Mouse (Mus musculus) 3134 (cell line): Measurements from ENCODE around the gene Gm3336.

ENCODE experiments used
- DNase-seq: peaks from one replicate; pipeline ENCODE4 v3.0.0-alpha.2; 2011; ENCODE audit warnings: low spot score; ENCODE audit not compliant: insufficient read length; ENCODE audit errors: extremely low read depth

Gm3336 gene

DNA sequence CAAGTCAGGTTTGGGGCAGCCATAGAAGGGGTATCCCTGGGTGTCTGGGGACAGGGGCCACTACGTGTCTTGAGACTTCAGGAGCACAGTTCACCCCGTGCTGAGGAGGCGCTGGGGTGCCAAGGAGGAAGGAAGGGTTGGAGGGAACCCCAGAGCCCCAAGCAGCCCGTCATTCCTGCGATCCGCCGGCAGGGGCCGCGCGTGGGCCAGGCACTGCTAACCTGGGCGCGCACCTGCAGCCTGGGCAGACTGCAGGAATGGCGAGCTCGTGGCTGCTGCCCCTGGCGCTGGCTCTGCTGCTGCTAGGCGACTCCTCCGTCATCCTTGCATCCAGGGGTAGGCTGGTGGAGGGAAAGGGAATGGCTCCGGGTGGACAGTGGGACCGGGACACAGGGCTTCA is at the start of gene Gm3336:
Gm3336 (plus strand) TSS at position 247 of the 400 bp plus-strand sequence.
- peak; percentile 54 for DNase-seq

DNA sequence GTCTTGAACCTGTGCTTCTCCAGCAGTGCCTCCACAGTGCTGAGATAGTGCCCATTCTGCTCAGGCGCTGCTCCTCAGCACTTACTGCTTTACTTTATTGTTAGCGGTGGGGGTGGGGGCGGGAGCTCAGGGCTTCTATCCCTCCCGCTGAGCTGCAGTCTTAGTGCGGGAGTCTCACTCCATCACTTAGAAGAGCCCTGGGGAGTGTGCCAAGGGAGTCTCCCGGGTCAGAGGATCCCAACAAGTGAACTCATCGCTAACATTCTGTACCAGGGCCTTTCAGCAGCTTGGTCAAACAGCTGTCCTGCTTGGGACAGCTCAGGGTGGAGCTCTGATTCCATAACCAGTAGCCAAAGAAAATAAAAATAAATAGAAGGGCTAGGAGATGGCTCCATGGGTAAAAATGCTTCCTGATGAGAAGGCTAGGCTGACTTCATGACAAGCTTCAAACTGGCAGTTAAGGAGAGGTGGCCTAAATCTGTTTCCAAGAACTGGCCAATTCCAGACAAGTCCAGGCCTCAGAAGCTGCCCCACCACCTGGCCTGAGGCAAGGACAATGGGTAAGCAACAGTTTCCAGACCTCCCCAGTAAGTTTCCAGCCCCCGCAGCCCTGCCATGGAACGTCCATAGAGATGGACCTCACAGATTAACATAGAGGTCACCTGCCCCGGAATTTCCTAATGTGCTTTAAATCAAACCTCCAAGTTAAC is 46.6 kb upstream of the Gm3336 start:
- DNase-seq = peak; percentile 65

DNA sequence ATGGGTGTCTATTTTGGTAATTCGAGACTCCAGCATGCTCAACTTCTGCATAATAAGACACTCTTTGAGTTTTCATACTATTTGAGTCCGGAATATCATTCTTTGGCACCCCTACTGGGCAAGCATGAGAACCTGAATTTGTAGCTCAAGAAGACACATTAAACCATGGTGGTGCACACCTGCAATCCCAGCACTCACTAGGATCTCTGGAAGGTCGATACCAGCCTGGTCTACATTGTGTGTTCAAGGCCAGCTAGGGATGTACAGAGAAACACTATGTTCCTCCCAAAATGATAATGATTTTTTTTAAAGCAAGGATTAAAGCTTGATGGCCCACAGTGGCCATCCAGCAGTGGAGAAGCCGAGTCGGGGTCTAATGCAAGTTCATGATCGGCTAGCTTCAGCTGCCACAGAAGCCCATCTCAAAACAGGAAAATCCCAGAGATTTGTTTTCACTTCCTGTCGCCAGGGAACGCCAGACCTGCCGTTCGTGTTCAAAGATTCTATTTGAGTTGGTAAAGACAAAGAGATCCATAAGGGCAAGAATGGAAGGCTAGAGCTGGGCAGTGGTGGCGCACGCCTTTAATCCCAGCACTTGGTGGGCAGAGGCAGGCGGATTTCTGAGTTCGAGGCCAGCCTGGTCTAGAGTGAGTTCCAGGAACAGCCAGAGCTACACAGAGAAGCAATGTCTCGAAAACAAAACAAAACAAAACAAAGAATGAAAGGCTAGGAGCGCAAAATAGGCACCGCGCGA is 45.8 kb upstream of the Gm3336 start:
- DNase-seq = no peak

DNA sequence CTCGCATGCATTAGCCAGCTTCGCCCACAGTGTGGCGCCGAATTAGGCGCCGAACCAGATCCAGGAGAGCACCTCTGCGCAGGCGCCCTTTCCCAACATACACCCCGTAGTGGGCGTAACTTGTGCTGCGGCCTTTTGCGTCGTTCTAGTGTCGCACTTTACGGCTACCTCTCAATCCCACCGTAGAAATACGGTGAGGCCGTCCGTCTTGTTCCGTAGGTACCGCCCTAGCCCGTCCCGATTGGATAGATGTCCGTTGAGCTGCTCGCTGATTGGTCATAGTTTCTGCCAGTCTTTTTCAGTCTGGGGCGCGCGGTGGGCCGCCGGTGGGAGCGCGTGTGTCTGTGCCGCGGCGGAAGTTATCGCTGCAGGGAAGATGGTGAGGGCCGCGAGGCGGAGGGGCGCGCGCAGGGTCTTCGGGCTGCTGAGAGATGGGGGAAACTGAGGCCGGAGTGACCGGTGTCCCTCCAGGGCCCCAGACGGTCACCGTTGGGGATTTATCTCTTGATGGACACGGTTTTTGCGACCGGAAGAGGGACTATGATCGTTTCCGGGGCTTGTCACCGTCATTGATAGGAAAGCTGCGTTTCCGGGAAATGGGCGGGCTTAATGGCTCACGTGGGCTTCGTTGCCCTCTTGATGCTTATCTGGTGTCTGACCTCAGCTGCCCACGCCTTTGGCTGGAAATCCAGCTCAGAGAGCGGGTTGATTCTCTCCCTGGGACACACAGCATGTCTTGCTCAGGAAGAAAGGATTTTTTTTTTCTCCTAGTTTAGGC is 45.1 kb upstream of the Gm3336 start, which contains the start of gene Lsm4:
Lsm4 (plus strand) TSS at position 170 of the 778 bp plus-strand sequence.
- peak; percentile 95 for DNase-seq

DNA sequence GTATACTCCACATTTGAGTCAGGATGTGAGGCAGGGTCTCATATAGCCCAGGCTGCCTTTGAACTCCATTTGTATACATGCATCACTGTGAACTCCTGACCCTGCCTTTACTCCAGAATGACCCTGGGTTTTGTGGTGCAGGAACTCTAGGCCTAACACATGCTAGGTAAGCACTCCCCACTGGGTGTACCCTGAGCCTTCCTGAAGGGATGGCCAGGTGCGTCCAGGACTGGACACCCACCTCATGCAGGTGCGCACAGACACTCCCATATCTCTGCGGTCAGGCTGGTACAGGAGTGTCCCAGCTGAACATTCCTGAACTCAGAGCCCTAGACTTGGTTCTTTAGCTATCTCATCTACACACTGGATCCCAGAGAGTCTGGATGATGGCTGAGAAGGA is 44.2 kb upstream of the Gm3336 start:
- DNase-seq = no peak

DNA sequence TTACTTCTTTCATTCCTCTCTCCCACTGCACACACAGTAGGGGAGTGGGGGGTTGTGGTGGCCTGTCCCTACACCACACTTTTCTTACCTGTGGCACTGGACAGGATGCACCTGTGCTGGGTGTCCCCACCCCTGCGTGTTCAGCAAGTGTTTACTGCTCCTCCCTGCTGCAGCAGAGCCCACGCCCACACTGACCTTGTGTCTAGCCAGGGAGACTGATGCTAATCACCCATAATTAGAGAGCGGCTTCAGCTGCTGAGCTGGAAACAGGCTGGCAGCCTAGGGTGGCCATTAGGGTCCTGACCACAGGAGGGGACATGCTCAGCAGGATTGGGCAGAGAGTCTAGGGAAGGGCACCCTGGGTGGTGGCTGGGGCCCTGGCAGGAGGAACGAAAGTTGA is 43.6 kb upstream of the Gm3336 start:
- no peak for DNase-seq

DNA sequence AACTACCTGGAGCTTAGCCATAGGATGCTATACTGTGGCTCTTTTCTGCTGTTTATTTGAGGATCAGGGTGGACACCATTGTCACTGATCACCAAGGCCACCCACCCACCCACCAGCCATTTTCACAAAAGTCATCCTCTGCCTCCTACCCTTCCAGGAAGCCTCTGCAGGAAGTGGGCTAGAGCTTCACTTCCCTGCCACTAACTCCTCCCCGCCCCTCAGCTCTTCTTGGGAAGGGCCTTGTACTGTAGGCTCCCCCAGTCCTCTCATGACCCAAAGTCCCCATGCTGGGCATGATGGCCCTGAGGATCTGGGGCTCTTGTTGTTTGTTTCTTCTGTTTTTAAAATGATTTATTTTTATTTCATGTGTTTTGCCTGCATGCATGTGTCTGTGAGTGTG is 43.0 kb upstream of the Gm3336 start:
- no peak for DNase-seq

DNA sequence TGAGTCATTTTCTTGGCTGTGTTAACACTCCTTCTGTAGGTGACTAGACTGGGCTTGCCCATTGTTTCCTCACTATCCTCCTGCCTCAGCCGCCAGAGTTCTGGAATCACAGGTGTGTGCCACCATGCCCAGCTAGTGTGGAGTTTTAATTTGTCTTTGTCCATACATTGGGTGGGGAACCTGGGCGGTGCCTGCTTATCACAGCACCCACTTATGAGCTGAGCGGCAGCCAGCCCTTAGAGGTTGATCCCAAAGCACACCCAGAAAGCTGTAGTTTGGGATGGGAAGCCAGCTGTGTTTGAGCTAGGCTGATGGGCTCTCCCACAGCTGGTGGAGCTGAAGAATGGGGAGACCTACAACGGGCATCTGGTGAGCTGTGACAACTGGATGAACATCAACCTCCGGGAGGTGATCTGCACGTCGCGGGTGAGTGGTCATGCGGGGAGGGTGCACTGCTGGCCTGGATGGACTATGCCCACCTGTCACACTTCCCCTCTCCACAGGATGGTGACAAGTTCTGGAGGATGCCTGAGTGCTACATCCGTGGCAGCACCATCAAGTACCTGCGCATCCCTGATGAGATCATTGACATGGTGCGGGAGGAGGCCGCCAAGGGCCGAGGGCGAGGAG is 40.8 kb upstream of the Gm3336 start:
- no peak for DNase-seq

DNA sequence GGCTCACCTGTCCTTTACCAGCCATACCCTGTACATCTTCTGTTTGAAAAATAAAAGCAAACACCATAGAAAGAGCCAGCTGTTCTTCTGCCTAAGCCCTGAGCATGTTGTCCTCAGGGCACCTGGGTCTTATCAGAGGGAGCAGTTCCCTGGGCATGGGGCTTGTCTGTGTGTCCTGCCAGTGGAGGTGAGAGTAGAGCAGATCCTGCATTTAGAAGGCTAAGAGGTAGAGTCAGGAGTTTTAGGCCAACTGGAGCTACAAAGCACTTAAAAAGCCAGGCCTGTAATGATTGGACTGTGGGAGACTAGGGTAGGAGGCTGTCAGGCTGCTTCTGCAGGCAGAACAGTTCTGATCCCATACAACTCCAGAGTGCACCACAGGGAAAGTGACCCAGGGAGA is 39.7 kb upstream of the Gm3336 start:
- DNase-seq = no peak

DNA sequence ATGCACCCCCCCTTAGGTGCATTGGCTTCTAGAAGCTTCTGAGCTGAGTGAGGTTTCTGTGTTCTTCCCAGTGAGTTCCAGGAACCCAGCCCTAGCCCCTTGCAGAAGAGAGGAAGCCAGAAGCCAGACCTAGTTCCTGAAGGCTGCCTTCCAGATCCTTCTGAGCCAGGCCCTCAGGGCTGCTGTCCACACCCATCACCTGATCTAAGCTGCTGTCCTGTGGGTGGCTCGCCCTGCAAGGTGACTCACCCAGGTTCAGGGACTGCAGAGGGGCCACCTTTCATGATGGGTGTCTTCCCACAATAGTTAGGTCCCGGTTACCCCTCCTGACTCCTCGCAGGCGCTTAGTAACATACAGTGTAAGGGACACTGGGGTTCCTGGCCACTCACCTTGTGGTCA is 38.9 kb upstream of the Gm3336 start:
- DNase-seq = peak; percentile 42

DNA sequence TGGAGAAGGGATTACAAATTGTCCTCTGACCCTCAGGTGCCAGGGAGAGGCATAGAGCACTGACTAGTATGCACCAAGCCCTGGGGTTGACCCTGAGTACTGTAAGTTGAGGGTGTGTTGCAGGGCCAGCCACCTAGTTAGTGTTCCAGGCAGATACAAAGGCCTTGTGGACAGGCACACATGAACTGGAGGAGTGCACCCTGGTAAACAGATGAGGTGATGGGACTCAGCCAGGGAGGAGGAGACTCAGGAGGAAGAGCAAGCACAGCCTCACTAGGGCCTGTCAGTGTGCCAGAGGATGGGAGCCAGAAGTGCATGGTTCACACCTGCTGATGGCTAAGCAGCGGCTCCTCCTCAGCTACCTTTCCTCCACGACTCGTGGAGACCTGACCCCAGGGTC is 38.3 kb upstream of the Gm3336 start:
- no peak for DNase-seq

DNA sequence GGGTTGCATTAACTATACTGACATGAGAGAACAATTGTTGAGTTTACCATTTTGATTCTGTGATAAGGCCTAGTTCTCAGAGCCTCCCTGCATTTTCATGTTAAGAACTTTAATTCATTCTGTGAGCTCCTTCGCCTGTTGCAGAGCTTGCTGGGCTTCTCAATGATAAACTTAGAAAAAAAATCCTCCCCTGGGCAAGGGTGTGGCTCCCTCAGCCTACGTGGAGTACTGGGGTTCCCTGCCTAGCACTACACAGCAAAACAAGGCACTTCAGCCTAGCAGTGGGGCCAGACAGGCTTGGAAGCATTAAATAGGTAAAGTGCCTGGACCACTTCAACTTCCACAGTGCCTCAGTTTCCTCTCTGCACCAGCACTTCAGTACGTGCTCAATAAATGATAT is 36.9 kb upstream of the Gm3336 start:
- DNase-seq = no peak

DNA sequence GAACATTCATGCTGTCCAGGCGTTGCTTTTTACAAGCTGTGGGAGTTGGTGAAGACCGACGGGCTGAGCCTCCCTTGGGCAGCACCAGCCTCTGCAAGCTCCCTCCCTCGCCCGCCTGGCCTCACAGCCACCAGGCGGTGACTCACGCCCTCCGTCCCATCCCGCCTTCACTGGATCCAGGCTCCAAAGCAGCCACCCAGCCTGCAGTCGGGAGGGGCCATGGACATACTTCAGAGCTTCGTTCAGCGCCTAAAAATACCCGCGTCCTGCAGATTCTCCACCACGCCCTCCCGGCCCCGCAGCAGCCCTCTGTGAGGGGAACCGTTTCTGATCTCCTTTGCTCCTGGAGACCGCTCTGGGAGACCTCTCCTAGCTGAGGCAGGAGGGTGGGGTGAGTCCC is 36.1 kb upstream of the Gm3336 start:
- peak; percentile 92 for DNase-seq

DNA sequence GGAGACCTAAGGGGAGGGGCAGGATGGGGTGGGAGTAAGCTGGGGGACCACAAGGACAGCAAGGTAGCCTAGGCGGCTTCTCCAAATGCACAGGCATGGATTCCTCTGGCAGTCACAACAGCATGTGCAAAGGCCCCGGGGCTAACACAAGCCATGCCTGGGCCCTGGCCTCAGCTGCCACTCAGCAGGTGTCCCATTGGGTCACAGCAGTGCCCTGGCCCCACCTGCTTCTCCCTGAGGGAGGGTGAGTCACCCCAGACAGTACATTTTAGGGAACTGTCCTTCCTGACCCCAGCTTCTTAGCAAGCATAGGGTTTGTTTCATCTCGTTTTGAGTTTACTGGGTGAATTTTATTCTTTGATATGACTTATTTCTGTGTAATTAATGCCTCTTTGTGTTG is 35.7 kb upstream of the Gm3336 start:
- no peak for DNase-seq

DNA sequence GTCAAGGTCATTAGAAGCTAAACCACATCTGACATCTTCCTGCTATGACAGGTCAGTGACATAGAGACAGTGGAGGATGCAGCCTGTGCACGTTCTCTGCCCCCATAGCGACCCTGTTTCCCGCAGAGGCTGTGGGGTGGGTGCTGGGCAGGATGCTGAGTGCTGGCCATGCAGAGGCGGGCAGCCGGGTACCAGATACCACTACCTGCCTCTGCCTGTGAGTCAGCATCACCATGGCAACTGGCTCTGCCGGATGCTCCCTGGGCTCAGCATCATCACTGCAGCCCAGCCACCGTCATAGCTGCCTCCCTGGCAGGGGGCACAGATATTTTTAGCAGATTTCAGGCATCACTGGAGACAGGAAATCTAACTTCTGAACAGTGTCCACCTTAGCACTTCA is 34.1 kb upstream of the Gm3336 start:
- DNase-seq = no peak

DNA sequence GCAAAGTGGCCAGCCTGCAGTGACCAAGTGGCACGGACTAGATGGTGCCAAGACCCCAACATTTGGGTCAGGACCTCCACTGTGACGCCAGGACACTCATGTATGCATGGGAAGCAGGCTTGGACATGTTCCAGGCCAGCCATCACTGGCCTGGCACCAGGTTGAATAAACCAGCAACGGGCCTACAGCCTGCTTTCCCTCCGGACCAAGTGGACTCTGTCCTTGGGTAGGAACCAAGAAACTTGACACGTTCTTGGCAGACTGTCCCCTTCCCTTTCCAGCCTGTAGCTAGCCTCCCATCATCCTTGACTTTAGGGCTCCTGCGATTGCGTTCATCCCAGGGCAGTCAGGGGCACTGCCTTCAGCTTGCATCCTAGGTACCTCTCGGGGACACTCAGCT is 30.8 kb upstream of the Gm3336 start:
- peak; percentile 82 for DNase-seq

DNA sequence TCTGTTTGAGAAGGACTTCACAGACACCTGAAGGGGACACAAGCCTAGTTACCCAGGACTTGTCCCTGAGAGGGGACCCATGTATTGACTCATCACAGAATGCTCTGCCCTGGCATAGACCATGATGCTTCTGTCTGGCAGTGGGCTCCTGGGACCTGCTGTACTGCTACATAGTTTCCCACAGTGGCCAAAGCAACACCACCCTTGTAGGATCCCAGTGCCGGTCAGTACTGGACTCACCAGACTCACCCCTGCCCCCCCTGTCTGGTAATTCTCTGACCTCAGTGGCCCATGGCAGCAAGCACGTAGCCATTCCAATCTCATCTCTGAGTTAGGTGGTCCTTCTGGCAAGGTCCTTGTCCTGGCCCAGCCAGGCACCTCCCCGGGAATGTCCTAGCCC is 30.2 kb upstream of the Gm3336 start:
- DNase-seq = no peak

DNA sequence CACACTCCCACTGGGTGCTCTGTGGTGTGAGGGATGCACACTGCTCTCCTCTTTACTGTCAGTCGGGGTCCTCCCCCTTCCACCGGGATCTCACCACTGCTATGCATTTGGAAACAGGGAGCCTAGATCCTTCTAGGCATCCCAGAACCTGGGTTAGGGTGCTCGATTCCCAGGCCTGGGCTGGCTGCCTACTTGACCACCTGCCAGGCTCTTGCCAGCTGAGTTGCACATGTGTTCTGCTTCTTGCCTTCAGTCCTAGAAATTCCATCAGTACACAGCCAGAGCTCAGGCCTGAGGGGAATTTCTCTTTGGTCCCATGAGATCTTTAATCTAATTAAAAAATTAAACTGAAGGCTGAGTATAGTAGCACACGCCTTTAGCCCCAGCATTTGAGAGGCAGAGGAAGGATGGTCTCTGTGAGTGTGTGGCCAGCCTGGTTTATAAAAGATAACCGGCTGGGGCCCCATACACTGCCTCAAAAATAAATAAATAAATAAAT is 28.4 kb upstream of the Gm3336 start:
- DNase-seq = no peak

DNA sequence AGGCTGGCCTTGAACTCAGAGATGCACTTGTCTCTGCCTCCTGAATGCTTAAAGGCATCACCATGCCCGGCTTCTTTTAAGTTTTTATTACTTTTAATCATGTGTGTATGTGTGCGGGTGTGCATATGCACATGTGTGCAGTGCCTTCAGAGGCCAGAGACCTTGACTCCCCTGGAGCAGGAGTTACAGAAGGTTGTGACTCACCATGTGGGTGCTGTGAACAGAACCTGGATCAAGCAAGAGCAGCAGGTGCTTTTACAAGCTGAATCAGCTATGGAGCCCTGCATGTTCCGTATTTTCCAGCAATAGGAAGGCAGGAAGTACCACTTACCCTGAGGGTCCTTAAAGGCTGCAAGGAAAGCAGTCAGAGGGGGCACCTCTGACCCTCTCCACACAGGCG is 27.1 kb upstream of the Gm3336 start:
- DNase-seq = no peak

DNA sequence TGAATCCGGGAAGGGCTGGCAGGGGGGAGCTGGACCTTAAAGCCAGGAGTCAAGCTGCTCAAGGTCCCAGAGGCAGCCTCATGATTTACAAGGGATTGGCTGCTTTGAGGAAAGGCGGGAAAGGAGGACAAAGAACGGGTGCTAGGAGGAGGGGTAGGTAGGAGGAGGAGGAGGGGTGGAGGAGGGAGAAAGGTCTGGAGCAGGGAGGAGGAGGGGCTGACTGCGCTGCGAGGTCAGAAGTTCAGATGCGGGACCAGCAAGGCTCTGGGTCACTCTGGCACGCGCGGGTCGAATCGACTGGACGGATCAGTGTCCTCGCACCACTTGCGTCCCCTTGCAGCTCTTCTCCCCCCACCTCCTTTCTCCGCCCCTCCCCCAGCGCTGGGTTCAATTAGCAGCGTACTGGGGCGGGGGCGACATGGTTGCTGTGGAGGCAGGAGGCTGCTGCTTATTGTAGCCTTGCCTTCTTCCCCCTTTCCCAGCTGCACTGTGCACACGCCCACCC is 26.6 kb upstream of the Gm3336 start:
- DNase-seq = no peak

DNA sequence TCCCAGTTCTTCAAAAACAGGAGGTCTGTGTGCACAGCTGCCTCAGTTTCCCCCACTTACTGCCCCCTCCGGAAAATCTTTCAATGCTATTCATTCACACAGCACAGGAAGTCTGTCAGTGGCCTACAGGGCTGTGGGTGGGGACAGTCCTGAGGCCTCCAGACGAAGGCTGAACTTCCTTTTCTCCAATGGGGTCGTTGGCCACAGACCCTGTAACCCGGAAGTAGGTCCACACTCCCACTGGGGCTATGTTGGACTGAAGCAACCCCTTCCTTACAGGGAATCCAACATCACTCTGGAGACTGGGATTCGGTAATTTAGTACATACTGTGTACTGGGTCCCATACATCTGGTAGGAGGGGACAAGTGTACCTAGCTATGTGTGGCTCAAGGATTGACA is 24.7 kb upstream of the Gm3336 start:
- DNase-seq = no peak
